Mouse (Mus musculus): ENCODE data around the gene BC004004. TPM values are rescaled to one million over a fixed set of nuclear protein-coding genes. Genes with fewer than 3 reads are reported as not detected.

Gene BC004004
- polyA plus RNA-seq, 1 experiment from 2014 or later, result 79.4 TPM

GRCm38 (mm10) chr17:29299282-29299681 lies 30.7 kb downstream of the BC004004 start:
- 89% methylated on average over 4 of the region's 4 CpGs for WGBS
- DNase-seq (ENCODE audit: low spot score), result no peak
- Histone ChIP-seq H3K4me2 (replicated peaks; ENCODE audit: low read depth, low read length) (no peak overlapping the region), H3K4me1 (replicated peaks; ENCODE audit: control insufficient read depth, insufficient read depth, low read length) (no peaks in the 10 kb centered on the region), H3K4me3 (ENCODE audit: low read depth, low read length) (no peak overlapping the region), H3K27me3 (ENCODE audit: control insufficient read depth, insufficient read depth, low read length) (no peaks in the 10 kb centered on the region), H3K9ac (ENCODE audit: low read depth, low read length) (no peak overlapping the region), H3K27ac (ENCODE audit: low read depth, low read length) (no peak overlapping the region), H3K36me3 (ENCODE audit: control insufficient read depth, insufficient read depth, low read length) (peaks cover 6% of the 10 kb centered on the region; the same call in 1 of the 2 replicates), H3K9me3 (ENCODE audit: control insufficient read depth, low read length) (no peaks in the 10 kb centered on the region)
- ATAC-seq (ENCODE audit: low FRiP score), result no peak

DNA sequence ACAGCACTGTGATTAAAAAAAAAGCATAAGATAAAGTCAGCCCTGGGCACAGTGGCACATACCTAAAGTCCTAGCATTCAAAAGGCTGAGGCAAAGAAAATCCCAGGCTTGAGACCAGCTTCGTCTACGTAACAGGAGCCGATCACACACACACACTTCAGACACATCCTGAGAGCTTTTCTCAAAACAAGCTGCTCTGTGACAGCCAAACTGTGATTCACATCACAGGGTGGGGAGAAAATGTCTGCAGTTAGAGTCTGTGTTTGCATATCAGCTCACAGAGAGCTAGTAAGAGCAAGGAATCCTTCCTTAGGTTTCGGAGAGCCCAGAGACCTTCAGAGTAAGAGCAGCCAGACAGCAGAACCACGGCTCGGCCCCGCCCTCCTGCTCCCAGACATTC lies 32.3 kb downstream of the BC004004 start:
- ATAC-seq (ENCODE audit: low FRiP score) (no peak), DNase-seq (ENCODE audit: low spot score) (no peak)
- H3K27ac ChIP-seq (ENCODE audit: low read depth, low read length), result no peak overlapping the region
- H3K4me2 ChIP-seq (replicated peaks; ENCODE audit: low read depth, low read length), result no peak overlapping the region
- H3K4me1 ChIP-seq (replicated peaks; ENCODE audit: control insufficient read depth, insufficient read depth, low read length), result 0 out of 2 replicates have a peak, but pooled peaks cover 4% of the 10 kb centered on the region
- no peak overlapping the region for H3K4me3 ChIP-seq (ENCODE audit: low read depth, low read length)
- no peaks in the 10 kb centered on the region for H3K9me3 ChIP-seq (ENCODE audit: control insufficient read depth, low read length)
- 96% methylated on average over 7 of the region's 7 CpGs for WGBS
- no peaks in the 10 kb centered on the region for H3K27me3 ChIP-seq (ENCODE audit: control insufficient read depth, insufficient read depth, low read length)
- H3K9ac ChIP-seq (ENCODE audit: low read depth, low read length), result no peak overlapping the region
- H3K36me3 ChIP-seq (ENCODE audit: control insufficient read depth, insufficient read depth, low read length), result peaks cover 6% of the 10 kb centered on the region; the same call in 1 of the 2 replicates

- ATAC-seq (ENCODE audit: low FRiP score) (no peak), DNase-seq (ENCODE audit: low spot score) (no peak)
- Histone ChIP-seq H3K4me2 (replicated peaks; ENCODE audit: low read depth, low read length) (no peak overlapping the region), H3K27me3 (ENCODE audit: control insufficient read depth, insufficient read depth, low read length) (no peaks in the 10 kb centered on the region), H3K9me3 (ENCODE audit: control insufficient read depth, low read length) (no peaks in the 10 kb centered on the region), H3K4me1 (replicated peaks; ENCODE audit: control insufficient read depth, insufficient read depth, low read length) (0 out of 2 replicates have a peak, but pooled peaks cover 4% of the 10 kb centered on the region), H3K9ac (ENCODE audit: low read depth, low read length) (no peak overlapping the region), H3K4me3 (ENCODE audit: low read depth, low read length) (no peak overlapping the region), H3K27ac (ENCODE audit: low read depth, low read length) (no peak overlapping the region), H3K36me3 (ENCODE audit: control insufficient read depth, insufficient read depth, low read length) (peaks cover 6% of the 10 kb centered on the region; the same call in 1 of the 2 replicates)
- whole genome bisulfite sequencing, result 95% methylated on average over 6 of the region's 6 CpGs
Observed at GRCm38 (mm10) chr17:29301421-29301820, 32.8 kb downstream of the BC004004 start.

DNA sequence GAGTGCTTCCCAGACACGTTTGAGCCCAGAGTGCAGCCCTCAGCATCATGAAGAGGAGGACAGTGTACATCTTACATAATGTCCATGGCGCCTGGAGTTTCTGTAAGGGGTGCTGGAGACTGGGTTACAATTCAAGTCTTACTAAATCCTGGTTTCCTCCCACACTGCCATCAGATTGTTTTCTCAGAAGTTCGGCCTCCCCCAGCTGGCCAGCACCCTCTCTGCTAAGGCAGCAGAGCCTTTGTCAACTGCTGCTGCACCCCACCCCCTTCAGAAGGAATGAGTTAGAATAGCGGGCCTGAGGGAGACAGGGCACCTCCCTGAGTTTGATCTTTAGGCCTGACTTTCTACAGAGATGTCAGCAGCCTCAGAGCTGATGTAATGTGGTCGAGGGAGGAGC lies 33.6 kb downstream of the BC004004 start:
- Histone ChIP-seq H3K27ac (ENCODE audit: low read depth, low read length) (no peak overlapping the region), H3K36me3 (ENCODE audit: control insufficient read depth, insufficient read depth, low read length) (peaks cover 6% of the 10 kb centered on the region; the same call in 1 of the 2 replicates), H3K9me3 (ENCODE audit: control insufficient read depth, low read length) (no peaks in the 10 kb centered on the region), H3K4me3 (ENCODE audit: low read depth, low read length) (no peak overlapping the region), H3K4me2 (replicated peaks; ENCODE audit: low read depth, low read length) (no peak overlapping the region), H3K4me1 (replicated peaks; ENCODE audit: control insufficient read depth, insufficient read depth, low read length) (0 out of 2 replicates have a peak, but pooled peaks cover 4% of the 10 kb centered on the region), H3K27me3 (ENCODE audit: control insufficient read depth, insufficient read depth, low read length) (no peaks in the 10 kb centered on the region), H3K9ac (ENCODE audit: low read depth, low read length) (no peak overlapping the region)
- 72% methylated on average over 5 of the region's 5 CpGs for WGBS
- ATAC-seq (ENCODE audit: low FRiP score) (no peak), DNase-seq (ENCODE audit: low spot score) (no peak)

- no peak overlapping the region for H3K27ac ChIP-seq (ENCODE audit: low read depth, low read length)
- H3K4me2 ChIP-seq (replicated peaks; ENCODE audit: low read depth, low read length), result no peak overlapping the region
- H3K9me3 ChIP-seq (ENCODE audit: control insufficient read depth, low read length), result no peaks in the 10 kb centered on the region
- ATAC-seq (ENCODE audit: low FRiP score), result no peak
- H3K4me3 ChIP-seq (ENCODE audit: low read depth, low read length), result no peak overlapping the region
- 0 out of 2 replicates have a peak, but pooled peaks cover 4% of the 10 kb centered on the region for H3K4me1 ChIP-seq (replicated peaks; ENCODE audit: control insufficient read depth, insufficient read depth, low read length)
- 52% methylated on average over 3 of the region's 3 CpGs for WGBS
- peaks cover 6% of the 10 kb centered on the region; the same call in 1 of the 2 replicates for H3K36me3 ChIP-seq (ENCODE audit: control insufficient read depth, insufficient read depth, low read length)
- no peak for DNase-seq (ENCODE audit: low spot score)
- no peak overlapping the region for H3K9ac ChIP-seq (ENCODE audit: low read depth, low read length)
- no peaks in the 10 kb centered on the region for H3K27me3 ChIP-seq (ENCODE audit: control insufficient read depth, insufficient read depth, low read length)
Observed at GRCm38 (mm10) chr17:29303087-29303486, 34.5 kb downstream of the BC004004 start.

DNA sequence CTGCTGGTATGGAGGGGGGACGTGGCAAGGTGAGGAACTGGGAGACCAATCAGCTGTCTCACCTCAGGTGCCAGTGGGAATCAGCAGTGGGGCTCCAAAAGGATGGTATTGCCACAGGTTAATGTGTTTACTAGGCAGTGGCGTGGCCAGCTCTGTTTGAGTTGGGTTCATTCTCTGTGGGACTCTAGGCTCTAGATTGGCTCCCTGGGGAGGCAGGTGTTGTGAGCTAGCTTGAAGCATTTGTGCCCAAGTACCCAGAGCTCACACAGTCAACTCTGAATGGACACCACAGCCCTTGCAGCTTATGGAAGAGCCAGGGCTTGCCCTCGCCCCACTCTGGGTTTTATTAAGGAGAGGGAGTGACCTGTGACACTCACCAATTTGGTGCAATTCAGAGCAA lies 35.3 kb downstream of the BC004004 start:
- H3K9me3 ChIP-seq (ENCODE audit: control insufficient read depth, low read length), result no peaks in the 10 kb centered on the region
- 0 out of 2 replicates have a peak, but pooled peaks cover 4% of the 10 kb centered on the region for H3K4me1 ChIP-seq (replicated peaks; ENCODE audit: control insufficient read depth, insufficient read depth, low read length)
- 77% methylated on average over 3 of the region's 3 CpGs for WGBS
- ATAC-seq (ENCODE audit: low FRiP score) (no peak), DNase-seq (ENCODE audit: low spot score) (no peak)
- no peak overlapping the region for H3K9ac ChIP-seq (ENCODE audit: low read depth, low read length)
- H3K4me3 ChIP-seq (ENCODE audit: low read depth, low read length), result no peak overlapping the region
- H3K36me3 ChIP-seq (ENCODE audit: control insufficient read depth, insufficient read depth, low read length), result peaks cover 6% of the 10 kb centered on the region; the same call in 1 of the 2 replicates
- no peak overlapping the region for H3K4me2 ChIP-seq (replicated peaks; ENCODE audit: low read depth, low read length)
- no peaks in the 10 kb centered on the region for H3K27me3 ChIP-seq (ENCODE audit: control insufficient read depth, insufficient read depth, low read length)
- H3K27ac ChIP-seq (ENCODE audit: low read depth, low read length), result no peak overlapping the region

GRCm38 (mm10) chr17:29304376-29305057 lies 35.9 kb downstream of the BC004004 start:
- DNase-seq (ENCODE audit: low spot score) (no peak), ATAC-seq (ENCODE audit: low FRiP score) (no peak)
- Histone ChIP-seq H3K4me1 (replicated peaks; ENCODE audit: control insufficient read depth, insufficient read depth, low read length) (0 out of 2 replicates have a peak, but pooled peaks cover 4% of the 10 kb centered on the region), H3K4me2 (replicated peaks; ENCODE audit: low read depth, low read length) (no peak overlapping the region), H3K27ac (ENCODE audit: low read depth, low read length) (no peak overlapping the region), H3K36me3 (ENCODE audit: control insufficient read depth, insufficient read depth, low read length) (peaks cover 6% of the 10 kb centered on the region; the same call in 1 of the 2 replicates), H3K4me3 (ENCODE audit: low read depth, low read length) (no peak overlapping the region), H3K9ac (ENCODE audit: low read depth, low read length) (no peak overlapping the region), H3K27me3 (ENCODE audit: control insufficient read depth, insufficient read depth, low read length) (no peaks in the 10 kb centered on the region), H3K9me3 (ENCODE audit: control insufficient read depth, low read length) (no peaks in the 10 kb centered on the region)
- 69% methylated on average over 13 of the region's 13 CpGs for WGBS

GRCm38 (mm10) chr17:29305058-29305806 lies 36.6 kb downstream of the BC004004 start:
- peaks cover 6% of the 10 kb centered on the region; the same call in 1 of the 2 replicates for H3K36me3 ChIP-seq (ENCODE audit: control insufficient read depth, insufficient read depth, low read length)
- DNase-seq (ENCODE audit: low spot score) (no peak), ATAC-seq (ENCODE audit: low FRiP score) (no peak)
- H3K4me1 ChIP-seq (replicated peaks; ENCODE audit: control insufficient read depth, insufficient read depth, low read length), result 0 out of 2 replicates have a peak, but pooled peaks cover 4% of the 10 kb centered on the region
- WGBS, result 24% methylated on average over 15 of the region's 15 CpGs
- H3K9me3 ChIP-seq (ENCODE audit: control insufficient read depth, low read length), result no peaks in the 10 kb centered on the region
- H3K27ac ChIP-seq (ENCODE audit: low read depth, low read length), result no peak overlapping the region
- no peak overlapping the region for H3K9ac ChIP-seq (ENCODE audit: low read depth, low read length)
- no peak overlapping the region for H3K4me2 ChIP-seq (replicated peaks; ENCODE audit: low read depth, low read length)
- no peaks in the 10 kb centered on the region for H3K27me3 ChIP-seq (ENCODE audit: control insufficient read depth, insufficient read depth, low read length)
- no peak overlapping the region for H3K4me3 ChIP-seq (ENCODE audit: low read depth, low read length)
